Mouse (Mus musculus) embryo, embryonic 11 days (tissue): ENCODE data around the gene Tmc4.
"Not testable (repeated sequence)": the region's sequence is repeated elsewhere in the genome, so short reads cannot be mapped to it uniquely, and the experiment has no call there.

Experiments
- DNase-seq: peaks from one replicate; pipeline ENCODE4 v3.0.0-alpha.2; 2015

Tmc4 gene

DNA sequence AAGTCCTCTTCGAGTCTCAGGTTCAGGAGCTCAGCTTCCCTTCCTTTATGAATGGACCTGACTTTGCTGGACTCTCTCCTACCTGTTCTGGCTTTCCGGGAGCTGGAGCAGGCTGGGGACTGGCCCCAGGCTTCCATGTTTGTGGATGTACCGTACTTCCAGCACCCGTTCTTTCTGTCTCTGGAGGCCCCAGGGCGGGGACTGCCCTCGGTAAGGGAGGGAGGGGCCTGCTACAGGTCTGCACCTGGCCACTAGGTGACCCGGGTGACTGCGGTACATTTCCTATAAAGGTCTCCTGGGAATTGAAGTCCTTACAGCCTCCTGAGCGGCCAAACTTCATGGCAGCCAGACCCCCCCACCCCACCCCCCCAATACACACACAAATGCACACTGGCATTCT is at the start of gene Tmc4:
Tmc4 (minus strand) TSS at position 212 of the 400 bp plus-strand sequence.
- no peak for DNase-seq

DNA sequence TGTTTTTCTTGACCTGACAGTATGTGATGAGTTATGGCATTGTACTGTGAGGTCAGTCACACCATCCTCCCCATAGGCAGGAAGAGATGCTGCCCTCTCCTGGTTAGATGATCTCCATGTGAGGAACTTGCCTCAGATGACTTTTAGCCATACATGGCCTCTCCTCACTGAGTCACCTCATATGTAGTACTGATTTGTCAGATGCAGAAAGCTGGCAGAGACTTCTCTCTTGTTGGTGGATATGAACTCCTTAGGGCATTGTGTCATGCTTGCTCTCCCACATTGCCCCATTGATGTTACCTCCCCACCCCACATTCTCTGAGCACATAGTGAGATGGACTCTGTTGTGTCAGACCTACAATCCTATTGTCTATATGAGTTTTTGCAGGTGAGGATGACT is 48.1 kb upstream of the Tmc4 start:
- DNase-seq = not testable (repeated sequence)

DNA sequence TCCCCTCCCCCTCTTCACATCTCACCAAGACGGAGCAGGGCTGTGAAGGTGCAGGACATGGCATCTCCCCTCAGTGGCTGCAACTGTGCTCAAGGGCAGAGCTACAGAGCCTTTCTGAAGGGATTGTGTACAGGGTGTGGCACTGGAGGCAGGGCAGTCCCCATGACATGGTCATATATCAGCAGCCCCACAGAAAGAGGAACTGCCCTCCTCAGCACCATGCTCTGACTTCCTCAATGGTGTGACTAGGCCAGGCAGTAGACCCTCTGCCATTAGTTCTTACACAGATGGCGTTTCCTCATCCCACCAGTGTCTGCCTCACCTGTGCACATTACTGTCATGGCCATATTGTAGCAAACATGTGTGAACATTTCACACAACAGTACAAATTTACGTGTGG is 42.9 kb upstream of the Tmc4 start, which contains the start of gene Pirb:
Pirb (minus strand) TSS at position 124 of the 400 bp plus-strand sequence.
- not testable (repeated sequence) for DNase-seq

DNA sequence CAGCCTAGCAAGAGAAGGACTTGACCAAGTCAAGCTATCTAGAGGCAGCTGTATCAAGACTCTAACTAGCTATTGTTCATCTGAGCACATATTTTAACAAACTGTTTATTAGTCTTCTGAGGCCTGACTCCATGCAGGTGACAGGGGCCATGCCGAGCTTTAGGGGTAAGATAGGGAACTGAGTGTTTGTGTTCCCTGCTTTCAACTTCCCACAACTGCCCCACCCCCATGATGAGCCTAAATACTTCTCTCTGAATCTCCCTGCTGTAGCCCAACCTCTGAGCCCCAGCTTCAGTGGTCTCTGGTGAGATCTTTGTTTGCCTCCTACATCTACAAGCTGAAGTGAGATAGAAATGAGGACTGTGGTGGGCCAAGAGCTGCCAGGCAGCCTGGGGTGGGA is 37.9 kb upstream of the Tmc4 start:
- DNase-seq = no peak

DNA sequence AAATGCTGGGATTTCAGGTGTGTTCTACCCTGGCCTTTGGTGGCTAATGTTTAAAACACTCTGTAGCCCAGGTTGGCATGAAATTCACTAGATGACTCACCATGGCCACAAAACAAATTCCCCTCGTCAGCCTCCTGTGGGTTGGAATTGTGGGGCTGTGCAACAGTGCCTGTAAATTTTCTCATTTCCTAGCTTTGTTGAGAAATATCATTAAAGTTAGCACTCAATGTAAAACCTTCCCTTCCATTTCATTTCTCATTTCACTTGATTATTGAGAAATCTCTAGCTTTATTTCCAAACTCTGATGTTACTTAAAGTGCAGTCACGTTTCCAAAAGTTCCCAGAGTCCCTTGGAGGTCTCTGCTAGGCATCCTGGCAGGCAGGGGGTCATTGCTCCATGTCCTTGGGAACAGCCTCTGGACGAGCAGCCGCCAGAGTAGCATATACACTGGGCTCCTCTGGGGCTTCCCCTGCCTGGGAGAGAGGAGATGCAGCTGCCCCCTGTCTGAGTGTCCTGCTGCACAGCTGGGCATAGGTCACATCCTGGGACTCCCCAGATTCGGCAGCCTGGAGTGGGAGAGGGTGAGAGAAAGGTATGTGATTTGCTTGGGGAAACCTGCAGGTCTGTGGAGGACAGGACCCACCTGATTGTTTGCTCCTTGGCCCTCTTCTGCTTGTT is 35.0 kb upstream of the Tmc4 start:
- no peak for DNase-seq

DNA sequence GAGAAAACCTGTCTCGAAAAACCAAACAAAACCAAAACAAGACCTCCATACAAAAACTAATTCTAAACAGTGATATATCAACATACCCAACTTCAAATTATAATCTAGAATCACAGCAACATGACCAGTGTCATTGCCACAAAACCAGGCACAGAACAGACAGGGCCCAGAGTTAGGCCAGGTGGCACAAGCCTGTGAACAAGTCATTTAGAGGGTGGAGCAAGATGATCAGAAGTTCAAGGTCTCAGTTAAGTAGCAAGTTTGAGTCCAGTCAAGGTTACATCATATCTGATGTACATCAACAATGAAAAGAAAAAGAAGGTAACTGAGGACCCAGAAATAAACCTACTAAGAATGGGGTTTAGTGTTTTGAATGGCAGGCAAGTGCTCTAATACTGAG is 31.6 kb upstream of the Tmc4 start:
- no peak for DNase-seq

DNA sequence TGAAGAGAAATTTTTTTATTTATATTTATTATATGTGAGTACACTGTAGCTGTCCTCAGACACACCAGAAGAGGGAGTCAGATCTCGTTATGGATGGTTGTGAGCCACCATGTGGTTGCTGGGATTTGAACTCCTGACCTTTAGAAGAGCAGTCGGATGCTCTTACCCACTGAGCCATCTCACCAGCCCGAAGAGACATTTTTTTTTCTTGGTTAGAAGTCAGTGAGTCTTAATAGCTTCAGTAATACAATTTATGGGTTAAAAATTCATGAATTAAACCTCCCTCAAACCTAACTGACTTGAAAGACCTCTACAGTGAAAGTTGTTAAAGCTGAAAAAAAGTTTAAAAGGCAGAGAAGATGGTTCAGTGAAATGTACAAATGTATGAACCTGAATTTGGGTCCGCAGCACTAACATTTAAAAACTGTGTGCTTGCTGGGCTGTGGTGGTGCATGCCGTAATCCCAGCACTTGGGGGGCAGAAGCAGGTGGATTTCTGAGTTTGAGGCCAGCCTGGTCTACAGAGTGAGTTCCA is 31.2 kb upstream of the Tmc4 start:
- DNase-seq = not testable (repeated sequence)

DNA sequence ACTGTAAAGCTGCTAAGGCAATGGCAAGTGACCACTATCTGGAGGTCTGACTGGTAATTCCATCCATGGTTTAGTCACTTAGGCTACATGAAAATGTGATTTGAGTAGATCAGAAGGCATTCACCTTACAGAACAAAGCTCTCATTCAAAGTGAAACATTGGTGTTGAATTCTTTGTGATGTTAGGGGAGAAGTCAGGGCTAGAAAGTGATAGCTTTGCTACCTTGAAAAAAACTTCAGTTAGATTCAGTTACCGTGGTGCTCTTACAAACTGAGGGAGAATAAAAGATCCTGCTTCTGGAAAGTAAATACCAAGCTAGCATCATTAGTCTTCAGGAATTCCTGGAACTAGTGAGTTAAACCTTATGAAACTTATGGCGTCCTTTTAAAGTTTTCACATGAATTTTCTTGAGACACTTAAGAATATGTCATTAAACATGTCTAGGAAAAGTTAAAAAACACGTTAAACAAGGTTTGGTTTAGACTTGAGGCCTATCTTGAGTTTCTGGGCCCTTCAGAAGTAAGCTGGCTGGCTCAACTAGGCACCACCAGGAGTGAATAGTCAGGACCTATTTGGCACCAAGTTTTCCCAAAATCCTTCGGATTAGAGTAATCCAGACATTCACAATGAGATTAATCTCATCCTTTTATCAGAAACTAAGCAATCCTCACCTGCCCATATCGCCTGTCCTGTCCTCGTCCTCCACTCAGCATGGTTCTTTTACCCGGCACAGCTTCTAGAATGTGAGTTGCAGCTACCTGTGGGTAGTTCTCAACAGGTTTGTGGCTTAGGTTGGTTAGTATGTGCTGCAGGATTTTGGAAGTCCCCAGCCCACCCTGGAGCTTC is 30.4 kb upstream of the Tmc4 start:
- peak; percentile 27 for DNase-seq

DNA sequence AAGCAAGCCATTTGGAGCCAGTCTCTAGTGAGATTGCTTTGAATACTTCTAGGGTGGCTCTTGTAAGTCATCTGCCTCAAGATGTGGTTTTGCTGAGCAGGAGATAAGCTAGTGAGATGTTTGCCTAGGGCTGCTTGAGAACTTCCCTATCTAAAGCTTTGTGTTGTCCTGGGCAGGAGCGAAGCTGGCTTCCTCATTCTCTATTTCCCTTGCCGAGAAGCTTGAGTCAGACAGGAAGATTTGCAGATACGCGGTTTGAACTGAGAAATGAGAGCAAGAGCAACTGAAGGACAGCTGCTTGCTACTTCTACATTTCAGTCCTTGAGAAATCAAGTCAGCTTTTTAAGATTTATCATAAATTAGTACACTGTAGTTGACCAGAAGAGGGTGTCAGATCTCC is 29.7 kb upstream of the Tmc4 start:
- DNase-seq = no peak

DNA sequence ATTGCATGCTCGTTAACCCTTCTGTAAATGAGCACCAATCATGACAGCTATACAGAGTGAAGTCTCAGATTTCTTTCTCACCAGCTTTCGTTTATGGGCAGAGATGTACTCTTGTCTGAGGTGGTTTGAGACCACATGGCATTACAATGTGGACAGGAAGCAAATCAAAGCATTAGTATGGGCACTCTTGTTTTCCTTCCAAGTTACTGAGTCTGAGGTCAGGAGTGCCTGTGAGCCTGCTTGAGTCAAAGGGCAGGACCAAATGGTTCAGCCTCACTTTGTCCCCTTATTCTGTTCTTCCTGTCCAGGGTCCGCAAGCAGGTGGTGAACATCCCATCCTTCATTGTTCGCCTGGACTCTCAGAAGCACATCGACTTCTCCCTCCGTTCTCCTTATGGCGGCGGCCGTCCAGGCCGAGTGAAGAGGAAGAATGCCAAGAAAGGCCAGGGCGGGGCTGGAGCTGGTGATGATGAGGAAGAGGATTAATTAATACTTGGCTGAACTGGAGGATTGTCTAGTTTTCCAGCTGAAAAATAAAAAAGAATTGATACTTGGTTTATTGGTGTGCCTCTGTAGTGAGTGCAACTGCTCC is 29.1 kb upstream of the Tmc4 start:
- no peak for DNase-seq

DNA sequence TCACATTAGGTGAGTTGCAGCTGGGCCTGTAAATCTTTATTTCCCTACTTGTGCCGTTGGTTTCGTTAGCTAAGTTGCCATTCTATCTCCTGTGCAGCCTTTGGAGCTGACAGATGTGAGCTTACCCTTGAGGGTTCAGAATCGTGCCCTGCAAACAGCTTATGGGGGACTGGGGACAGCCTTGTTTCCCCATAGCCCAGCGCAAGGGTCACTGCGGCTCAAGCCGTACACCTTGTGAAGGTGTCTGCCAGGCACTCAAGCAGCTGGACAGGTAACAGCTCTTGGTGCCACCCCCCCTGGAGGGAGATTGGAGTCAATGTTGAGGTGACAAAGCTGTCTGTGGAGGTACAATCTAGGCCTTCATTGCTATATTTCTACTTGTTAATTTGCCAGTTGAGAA is 28.6 kb upstream of the Tmc4 start:
- no peak for DNase-seq

DNA sequence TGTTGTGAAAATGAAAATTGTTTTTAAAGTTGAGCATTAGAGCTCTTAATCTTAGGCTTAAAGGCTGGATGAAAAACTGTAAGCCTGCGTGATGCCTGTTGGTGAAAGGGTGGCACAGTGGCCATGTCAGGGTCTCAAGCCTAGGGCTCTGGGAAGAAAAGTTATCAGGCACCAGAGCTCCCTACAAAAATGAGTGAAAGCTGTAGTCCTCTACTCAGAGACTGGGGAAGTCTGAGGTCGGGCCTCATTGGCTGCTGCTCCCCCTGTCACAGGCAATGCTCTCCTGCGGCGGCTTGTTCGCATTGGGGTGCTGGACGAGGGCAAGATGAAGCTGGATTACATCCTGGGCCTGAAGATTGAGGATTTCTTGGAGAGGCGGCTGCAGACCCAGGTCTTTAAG is 28.1 kb upstream of the Tmc4 start:
- DNase-seq = not testable (repeated sequence)

DNA sequence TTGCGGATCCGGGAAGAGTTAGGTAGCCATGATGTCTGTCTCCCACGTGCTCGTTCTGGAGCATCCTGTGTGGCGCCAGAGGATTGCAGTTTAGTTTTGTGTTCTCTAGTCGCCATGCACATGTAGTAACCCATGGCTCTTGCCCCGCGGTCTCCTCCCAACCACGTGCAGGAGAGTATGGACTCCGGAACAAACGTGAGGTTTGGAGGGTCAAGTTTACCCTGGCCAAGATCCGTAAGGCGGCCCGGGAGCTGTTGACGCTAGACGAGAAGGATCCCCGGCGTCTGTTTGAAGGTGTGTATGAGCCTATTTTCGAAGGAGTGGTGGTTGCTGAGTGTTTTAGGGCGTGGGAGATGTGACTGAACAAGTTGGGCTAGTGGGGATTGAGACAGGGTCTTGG is 27.1 kb upstream of the Tmc4 start:
- DNase-seq = no peak

DNA sequence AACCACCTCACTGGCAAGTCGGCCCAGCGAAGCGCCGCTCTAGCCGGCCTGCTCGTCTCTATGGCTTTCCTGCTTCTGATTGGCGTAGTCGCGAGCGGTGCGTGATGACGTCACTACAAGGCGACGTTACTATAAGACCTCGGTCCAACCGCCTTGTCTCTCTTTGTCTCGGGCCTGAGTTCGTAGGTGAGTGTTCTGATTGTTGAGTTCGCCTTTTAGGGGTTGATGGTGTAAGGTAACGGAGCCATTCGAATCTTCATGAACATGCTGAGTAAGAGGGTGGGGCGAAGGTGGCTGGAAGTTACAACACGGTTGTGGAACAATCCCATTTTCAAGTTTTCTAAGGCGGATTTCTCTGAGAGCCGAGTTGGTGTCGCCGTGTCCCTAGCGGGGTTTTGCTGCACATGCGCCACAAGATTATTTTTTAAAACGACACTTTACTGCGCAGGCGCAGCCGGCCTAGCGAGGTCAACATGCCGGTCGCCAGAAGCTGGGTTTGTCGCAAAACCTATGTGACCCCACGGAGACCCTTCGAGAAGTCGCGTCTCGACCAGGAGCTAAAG is 26.6 kb upstream of the Tmc4 start, which contains the start of gene Rps9:
Rps9 (plus strand) TSS at position 115 of the 563 bp plus-strand sequence.
- peak; percentile 97 for DNase-seq

DNA sequence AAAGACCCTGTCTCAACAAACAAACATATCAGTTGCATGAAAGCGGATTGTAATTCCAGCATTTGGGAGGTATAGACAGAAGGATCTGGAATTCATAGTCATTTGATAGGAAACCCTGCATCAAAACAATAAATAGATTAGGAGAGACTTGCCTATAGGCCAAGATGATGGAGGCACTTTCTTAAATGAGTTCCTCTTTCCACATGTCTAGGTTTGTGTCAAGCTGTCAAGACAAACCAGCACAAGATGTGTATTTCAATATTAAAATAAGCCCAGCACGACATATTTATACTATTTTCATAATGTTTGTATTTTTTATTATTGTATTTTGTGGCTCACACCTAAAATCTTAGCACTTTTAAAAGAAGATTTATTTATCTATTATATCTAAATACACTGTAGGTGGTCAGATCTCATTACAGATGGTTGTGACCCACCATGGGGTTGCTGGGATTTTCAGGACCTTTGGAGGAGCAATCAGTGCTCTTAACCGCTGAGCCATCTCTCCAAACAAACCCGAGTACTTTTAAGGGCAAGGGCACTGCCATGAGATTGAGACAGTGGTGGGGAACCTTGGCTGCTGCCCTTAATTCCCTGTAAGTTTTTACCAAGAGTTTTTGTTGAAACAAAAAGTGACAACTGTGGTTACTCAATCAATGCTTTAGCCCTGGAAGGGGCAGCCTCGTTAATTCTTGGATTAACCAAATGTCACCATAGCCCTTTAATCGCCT is 26.0 kb upstream of the Tmc4 start:
- DNase-seq = no peak

DNA sequence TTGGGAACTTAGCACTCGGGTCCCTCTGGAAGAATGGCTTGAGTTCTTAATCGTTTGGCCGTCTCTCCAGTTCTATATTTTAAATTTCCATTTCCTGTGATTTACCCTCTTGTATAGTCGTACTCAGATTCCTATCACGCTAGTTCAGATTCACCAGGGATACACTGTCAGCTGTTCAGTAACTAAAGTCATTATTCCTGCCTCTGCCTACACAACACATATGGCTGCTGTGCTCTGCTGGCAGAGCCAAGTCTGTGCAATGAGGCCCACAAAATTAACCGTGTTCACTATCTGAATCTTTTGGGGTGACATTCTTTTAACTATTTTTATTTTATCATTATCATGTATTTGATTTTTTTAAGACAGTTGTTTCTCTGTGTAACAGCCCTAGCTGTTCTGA is 21.1 kb upstream of the Tmc4 start:
- no peak for DNase-seq

DNA sequence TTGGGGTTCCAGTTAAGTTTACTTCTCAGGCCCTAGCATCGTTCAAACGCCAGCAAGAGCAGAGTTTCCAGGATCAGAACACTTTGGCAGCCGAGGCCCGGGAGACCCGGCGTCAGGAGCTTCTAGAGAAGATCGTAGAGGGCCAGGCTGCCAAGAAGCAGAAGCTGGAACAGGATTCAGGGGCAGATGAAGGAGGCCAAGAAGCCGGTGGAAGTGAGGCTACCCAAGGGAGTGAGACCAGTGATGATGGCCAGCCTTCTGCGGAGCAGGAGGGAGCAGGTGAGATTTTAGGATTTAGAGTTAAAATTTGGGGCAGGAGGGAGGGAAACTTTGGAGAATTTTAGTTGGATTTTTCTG is 17.6 kb upstream of the Tmc4 start:
- not testable (repeated sequence) for DNase-seq

DNA sequence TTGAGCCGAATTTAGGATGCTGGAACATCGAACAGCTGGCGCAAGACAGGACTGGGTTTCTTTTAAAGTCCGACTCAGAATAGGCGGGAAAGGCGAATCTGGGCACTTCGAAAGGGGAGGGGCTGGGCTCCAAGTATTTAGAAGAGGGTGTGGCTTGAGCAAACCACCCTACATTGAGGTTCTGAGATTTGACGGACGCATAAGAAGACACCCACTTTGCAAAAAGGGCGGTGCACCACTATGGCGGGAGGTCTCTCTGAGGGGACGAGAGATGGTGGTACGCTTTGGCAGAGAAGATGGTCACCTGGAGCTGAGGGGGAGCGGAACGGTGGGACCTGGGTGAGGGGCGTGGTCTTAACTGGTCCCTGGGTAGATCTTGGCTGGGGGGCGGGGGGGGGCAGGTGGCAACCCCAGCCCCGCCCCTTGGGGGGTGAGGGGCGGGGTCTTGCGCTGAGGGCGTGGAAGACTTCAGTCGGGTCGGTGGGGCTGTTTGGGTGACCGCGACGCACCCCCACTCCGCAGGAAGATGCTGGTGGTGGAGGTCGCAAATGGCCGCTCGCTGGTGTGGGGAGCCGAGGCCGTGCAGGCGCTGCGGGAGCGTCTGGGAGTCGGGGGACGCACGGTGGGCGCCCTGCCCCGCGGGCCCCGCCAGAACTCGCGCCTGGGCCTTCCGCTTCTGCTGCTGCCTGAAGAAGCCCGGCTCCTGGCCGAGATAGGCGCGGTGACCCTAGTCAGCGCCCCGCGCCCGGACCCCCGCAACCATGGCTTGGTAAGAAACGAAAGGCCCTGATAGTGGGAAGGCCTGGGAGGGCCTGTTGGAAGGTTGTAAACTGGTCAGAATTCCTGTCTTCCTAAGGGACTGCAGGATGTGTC is 17.0 kb upstream of the Tmc4 start:
- peak; percentile 92 for DNase-seq

DNA sequence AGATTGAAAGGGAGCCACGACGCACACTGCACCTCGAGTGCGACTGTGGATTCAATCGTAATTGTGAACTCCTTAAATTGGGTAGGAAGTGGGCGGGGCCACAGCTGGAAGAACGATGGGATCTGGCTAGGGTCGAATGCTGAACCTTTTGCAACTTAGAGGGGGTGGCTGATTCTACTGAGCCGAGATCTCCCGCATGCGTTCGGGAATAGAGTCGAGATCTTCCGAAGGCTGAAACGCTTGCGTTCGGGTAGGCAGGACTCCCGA is 16.4 kb upstream of the Tmc4 start:
- DNase-seq = no peak

DNA sequence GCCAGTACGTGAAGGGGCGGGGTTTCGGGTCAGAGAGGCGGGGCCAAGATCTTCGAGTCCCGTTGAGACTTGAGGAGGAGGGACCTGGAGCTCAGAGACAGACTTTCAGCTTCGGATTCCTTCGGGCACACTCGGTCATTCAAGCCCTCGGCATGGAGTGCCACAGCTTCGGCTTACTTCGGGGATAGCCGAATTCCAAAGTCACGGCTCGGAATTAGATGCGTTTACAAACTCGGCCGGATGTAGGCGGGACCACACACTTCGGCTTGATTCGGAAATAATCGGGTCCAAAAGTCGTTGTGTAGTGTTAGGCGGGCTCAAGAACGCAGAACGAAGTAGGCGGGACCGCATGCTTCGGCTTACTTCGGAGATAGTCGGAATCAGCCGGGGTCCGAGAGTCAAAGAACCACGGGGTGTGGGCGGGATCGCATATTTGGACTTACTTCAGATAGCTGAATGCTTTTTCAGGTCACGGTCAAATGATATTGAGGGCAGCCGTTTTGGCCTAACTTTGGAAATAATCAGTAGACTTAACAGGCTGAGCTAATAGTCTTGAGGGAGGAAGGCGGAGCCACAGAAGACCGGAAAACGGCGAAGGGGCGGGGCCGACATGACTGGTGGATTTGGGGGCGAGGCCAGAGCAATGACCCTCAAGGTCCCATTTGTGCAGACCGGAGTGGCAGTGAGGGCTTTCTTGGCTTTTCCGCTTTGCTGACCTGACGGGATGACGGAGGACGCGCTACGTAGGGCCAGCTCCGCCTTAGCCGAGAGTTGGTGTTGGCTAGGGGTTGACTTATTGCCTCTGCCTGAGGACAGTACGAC is 15.8 kb upstream of the Tmc4 start, which contains the start of gene Mboat7:
Mboat7 (minus strand) TSS at position 537 of the 822 bp plus-strand sequence.
- peak; percentile 97 for DNase-seq
